Mouse (Mus musculus) hindbrain, embryonic 10.5 days (tissue): ENCODE measurements around the gene St3gal4. TPM values are rescaled to one million over a fixed set of nuclear protein-coding genes. Genes with fewer than 3 reads are reported as not detected.
"Not testable (repeated sequence)": the region's sequence is repeated elsewhere in the genome, so short reads cannot be mapped to it uniquely, and the experiment has no call there.

ENCODE experiments used
- DNase-seq: peaks from one replicate; pipeline ENCODE4 v3.0.0-alpha.2; 2017; ENCODE audit warnings: low spot score
- H3K27ac ChIP-seq: fragments of 300-500 bp; sonication (generic); 2 replicates; pipeline ENCODE4 v1.5.1; 2016; ENCODE audit warnings: mild to moderate bottlenecking, moderate library complexity
- H3K27me3 ChIP-seq: fragments of 300-500 bp; sonication (generic); 2 replicates; pipeline ENCODE4 v1.6.1; 2016; ENCODE audit warnings: mild to moderate bottlenecking; ENCODE audit not compliant: poor library complexity, insufficient read depth, severe bottlenecking
- H3K36me3 ChIP-seq: fragments of 300-500 bp; sonication (generic); 2 replicates; pipeline ENCODE4 v1.6.1; 2016; ENCODE audit warnings: mild to moderate bottlenecking, moderate library complexity
- H3K4me1 ChIP-seq: fragments of 300-500 bp; sonication (generic); replicated peaks from 2 replicates; pipeline ENCODE4 v1.6.1; 2016; ENCODE audit warnings: mild to moderate bottlenecking
- H3K4me3 ChIP-seq: fragments of 300-500 bp; sonication (generic); 2 replicates; pipeline ENCODE4 v1.5.1; 2016; ENCODE audit warnings: mild to moderate bottlenecking, moderate library complexity
- H3K9me3 ChIP-seq: fragments of 300-500 bp; sonication (generic); 2 replicates; pipeline ENCODE4 v1.6.1; 2016; ENCODE audit warnings: mild to moderate bottlenecking, moderate library complexity
- WGBS: fragments of 180-500 bp; shearing (Covaris S2); methylation state at CpG from one replicate; pipeline ENCODE4 v1.1.7; 2016; 5-methylcytosine and 5-hydroxymethylcytosine counted together
- polyA plus RNA-seq: library from polyadenylated mRNA; unstranded; fragments of >200 nt; fragmentation: Nextera tagmentation; extraction: Ambion mirVana; gene quantifications from 2 replicates; pipeline ENCODE4 v1.2.1, GENCODE M21; 2016

Gene St3gal4
- polyA plus RNA-seq, 1 experiment from 2014 or later = 10.3 TPM

DNA sequence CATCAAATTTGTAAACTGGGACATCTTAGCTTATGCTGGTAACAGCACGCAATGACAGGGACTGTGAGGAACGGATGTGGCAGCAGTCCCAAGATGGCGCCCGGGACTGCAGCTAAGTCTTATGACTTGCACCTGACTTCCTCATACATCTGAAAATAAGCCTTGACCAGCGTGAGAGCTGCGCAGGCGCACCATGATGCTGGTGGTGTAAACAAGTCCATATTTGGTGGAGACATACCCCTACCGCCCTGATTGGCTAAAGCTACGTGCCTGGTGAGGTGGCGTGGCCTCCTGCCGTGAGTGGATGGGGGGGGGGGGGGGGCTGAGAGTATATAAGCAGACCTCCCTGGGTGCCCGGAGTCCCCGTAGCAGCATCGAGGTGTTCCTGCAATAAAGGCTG, 28.2 kb upstream of the St3gal4 start:
- WGBS = 95% methylated on average over 14 of the region's 14 CpGs
- not testable (repeated sequence) for H3K4me1 ChIP-seq, H3K4me3 ChIP-seq, DNase-seq, H3K9me3 ChIP-seq, H3K36me3 ChIP-seq, H3K27ac ChIP-seq, H3K27me3 ChIP-seq

DNA sequence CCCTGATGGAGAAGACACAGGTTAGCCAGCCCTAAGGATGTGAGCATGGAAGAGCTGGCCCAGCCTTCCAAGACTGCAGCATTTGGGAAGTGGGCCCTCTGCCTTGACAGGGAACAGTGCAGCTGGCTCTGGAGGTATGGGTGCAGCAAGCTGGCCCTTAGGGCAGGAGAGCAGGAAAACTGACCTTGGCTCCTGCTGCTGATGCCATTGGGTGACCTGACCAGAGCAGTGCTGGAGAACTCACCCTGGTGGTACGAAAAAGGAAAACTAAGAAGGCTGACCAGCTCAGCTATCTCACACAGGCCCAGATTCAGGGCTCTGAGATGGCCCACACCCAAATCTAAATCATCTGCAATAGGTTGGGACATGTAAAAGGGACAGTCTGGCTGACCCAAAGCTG, 26.8 kb upstream of the St3gal4 start:
- H3K4me1 ChIP-seq = 0 out of 2 replicates have a peak, but pooled peaks cover 9% of the 10 kb centered on the region
- H3K27me3 ChIP-seq = no peaks in the 10 kb centered on the region
- H3K4me3 ChIP-seq = no peak overlapping the region
- no peak for DNase-seq
- no peak overlapping the region for H3K27ac ChIP-seq
- no peaks in the 10 kb centered on the region for H3K36me3 ChIP-seq
- no peaks in the 10 kb centered on the region for H3K9me3 ChIP-seq
- 76% methylated on average over 1 of the region's 1 CpGs for WGBS

DNA sequence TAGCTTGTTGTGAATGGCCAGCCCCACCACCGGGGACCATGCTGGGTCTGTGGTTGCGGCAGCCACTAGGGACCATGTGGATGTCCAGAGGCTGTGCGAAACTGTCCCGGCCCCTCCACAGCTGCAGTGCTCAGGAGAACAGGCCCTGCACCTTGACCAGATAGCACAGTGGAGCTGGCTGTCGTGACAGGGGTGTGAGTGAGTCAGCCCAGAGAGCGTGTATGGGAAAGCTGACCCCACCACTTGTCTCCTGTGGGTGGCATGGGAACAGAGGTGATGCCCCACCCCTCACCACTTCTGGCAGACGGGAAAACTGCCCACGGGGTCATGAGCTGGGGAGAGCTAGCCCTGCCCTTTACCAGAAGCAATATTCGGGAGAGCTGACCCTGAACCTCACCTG, 26.1 kb upstream of the St3gal4 start:
- H3K9me3 ChIP-seq = no peaks in the 10 kb centered on the region
- no peak overlapping the region for H3K4me3 ChIP-seq
- H3K4me1 ChIP-seq = 0 out of 2 replicates have a peak, but pooled peaks cover 9% of the 10 kb centered on the region
- H3K36me3 ChIP-seq = no peaks in the 10 kb centered on the region
- no peaks in the 10 kb centered on the region for H3K27me3 ChIP-seq
- no peak for DNase-seq
- H3K27ac ChIP-seq = no peak overlapping the region
- 88% methylated on average over 9 of the region's 9 CpGs for WGBS

DNA sequence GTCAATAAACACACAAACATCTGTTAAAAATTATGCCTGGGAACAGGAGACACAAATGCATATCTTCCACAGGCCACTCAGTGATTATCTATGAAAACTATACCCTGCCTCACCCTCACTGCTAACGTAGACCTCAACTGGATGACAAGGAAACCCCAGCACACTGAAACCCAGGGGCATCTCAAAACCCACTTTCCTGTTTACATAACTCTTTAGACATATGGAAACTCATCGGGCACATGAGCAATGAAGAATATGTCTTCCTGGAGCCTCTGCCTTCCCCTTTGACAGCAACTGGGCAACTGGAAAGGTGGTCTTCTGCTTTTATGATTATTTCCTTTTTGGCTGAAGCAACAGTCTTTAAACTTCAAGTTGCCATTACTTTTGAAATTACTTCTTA, 23.2 kb upstream of the St3gal4 start:
- 0 out of 2 replicates have a peak, but pooled peaks cover 9% of the 10 kb centered on the region for H3K4me1 ChIP-seq
- H3K27ac ChIP-seq = no peak overlapping the region
- H3K4me3 ChIP-seq = no peak overlapping the region
- H3K27me3 ChIP-seq = no peaks in the 10 kb centered on the region
- WGBS = 85% methylated on average over 2 of the region's 2 CpGs
- H3K36me3 ChIP-seq = no peaks in the 10 kb centered on the region
- no peak for DNase-seq
- no peaks in the 10 kb centered on the region for H3K9me3 ChIP-seq

DNA sequence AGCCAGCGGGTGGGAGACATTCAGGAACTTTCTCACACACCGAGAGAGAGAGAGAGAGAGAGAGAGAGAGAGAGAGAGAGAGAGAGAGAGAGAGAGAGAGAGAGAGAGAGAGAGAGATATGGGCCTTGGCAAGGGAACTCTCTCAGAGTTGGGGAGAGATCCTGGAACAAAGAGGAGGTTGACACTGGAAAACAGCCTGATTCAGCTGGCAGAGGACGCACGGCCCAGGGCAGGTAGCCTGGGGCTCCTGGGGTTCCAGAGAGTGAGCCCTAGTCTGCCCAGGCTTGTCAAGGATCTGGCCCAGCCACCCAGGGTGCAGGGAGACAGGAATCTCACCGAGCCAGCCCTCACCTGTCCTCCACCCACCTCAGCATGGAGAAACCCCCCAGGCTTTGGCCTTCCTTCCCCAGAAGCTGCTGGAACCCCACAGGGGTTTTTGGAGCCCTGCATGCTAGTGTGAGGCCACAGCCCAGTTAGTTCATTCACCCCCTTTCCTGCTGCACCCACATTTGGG, 20.2 kb upstream of the St3gal4 start:
- H3K27ac ChIP-seq = no peak overlapping the region
- H3K9me3 ChIP-seq = no peaks in the 10 kb centered on the region
- H3K4me3 ChIP-seq = no peak overlapping the region
- no peaks in the 10 kb centered on the region for H3K4me1 ChIP-seq
- DNase-seq = no peak
- 0 out of 2 replicates have a peak, but pooled peaks cover 9% of the 10 kb centered on the region for H3K36me3 ChIP-seq
- 79% methylated on average over 5 of the region's 5 CpGs for WGBS
- H3K27me3 ChIP-seq = no peaks in the 10 kb centered on the region

DNA sequence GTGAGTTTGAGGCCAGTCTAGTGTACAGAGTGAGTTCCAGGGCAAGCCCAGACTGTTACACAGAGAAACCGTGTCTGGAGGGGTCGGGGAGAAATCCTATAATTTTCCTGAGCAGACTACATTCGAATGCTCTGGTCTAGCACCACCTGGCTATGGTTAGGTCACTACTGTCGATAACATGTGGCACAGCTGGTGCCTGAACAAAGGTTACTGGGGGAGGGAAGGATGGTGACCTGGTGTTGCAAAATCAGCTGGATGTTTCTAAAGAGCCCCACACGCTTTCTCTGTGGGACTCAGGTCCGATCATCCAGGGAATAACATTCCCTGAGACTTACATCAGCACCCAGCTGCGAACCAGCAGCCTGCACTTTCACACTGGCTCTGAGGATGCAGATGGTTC, 19.0 kb upstream of the St3gal4 start:
- Histone ChIP-seq H3K27me3 (no peaks in the 10 kb centered on the region), H3K36me3 (0 out of 2 replicates have a peak, but pooled peaks cover 9% of the 10 kb centered on the region), H3K4me3 (no peak overlapping the region), H3K27ac (no peak overlapping the region), H3K9me3 (no peaks in the 10 kb centered on the region), H3K4me1 (no peaks in the 10 kb centered on the region)
- DNase-seq = no peak
- 77% methylated on average over 7 of the region's 7 CpGs for WGBS

DNA sequence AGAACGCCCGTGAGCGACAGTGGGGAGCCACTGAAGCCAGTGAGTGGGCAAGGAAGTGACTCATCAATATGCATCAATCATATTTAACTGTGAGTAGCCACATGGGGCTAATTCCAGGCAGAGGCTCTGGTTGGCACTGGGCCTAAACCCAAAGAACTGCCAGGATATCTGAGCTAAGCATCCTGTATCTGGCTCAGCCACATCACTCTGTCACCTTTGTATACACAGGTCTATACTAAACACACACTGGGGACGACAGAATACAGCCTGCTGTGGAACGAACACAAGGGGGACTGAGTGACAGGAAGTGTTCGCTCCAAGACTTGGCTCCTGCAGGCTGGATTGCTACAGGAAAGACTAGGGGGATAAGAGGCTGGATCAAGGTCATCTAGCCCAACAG, 16.5 kb upstream of the St3gal4 start:
- no peaks in the 10 kb centered on the region for H3K27me3 ChIP-seq
- no peak for DNase-seq
- no peaks in the 10 kb centered on the region for H3K9me3 ChIP-seq
- H3K36me3 ChIP-seq = 0 out of 2 replicates have a peak, but pooled peaks cover 9% of the 10 kb centered on the region
- H3K4me1 ChIP-seq = 0 out of 2 replicates have a peak, but pooled peaks cover 4% of the 10 kb centered on the region
- WGBS = 84% methylated on average over 6 of the region's 6 CpGs
- H3K27ac ChIP-seq = no peak overlapping the region
- no peak overlapping the region for H3K4me3 ChIP-seq

DNA sequence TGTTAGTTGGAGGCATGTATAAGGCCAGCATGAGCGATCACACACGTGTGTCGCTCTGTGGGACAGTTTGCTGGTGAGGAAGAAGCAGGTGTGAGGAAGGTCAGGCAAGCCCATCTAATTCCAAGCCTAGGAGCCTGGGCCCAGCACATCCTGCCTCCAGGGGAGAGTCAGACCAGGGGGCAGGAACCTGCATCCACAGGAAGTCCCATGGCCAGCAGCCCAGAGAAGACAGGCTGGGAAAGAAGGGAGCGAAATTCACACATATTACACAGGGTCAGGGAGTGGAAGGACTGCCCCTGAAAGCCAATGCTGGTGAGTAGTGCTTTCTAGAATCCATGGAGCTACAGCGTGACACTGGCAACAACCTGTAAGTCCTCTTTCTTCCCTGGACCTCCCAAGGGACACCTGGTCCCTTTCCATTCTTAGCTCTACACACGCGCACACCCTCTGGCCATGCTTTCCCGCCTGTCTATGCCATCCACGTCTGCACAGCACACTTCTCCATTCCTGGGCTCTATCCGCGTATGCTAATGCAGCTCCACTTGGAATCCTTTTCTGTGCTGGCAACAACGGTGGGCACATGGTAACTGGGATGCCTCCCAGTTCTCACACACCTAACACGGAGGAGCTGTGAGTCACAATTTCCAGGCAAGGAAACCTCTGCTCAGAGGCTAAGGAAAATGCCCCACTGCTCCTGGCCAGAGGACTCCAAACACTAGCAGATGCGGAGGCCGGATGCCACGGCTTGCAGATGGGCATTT, 12.7 kb upstream of the St3gal4 start:
- no peak for DNase-seq
- no peaks in the 10 kb centered on the region for H3K27me3 ChIP-seq
- peaks cover 36% of the 10 kb centered on the region for H3K36me3 ChIP-seq
- no peak overlapping the region for H3K4me3 ChIP-seq
- H3K4me1 ChIP-seq = 0 out of 2 replicates have a peak, but pooled peaks cover 4% of the 10 kb centered on the region
- no peak overlapping the region for H3K27ac ChIP-seq
- H3K9me3 ChIP-seq = no peaks in the 10 kb centered on the region
- WGBS = 91% methylated on average over 16 of the region's 16 CpGs

DNA sequence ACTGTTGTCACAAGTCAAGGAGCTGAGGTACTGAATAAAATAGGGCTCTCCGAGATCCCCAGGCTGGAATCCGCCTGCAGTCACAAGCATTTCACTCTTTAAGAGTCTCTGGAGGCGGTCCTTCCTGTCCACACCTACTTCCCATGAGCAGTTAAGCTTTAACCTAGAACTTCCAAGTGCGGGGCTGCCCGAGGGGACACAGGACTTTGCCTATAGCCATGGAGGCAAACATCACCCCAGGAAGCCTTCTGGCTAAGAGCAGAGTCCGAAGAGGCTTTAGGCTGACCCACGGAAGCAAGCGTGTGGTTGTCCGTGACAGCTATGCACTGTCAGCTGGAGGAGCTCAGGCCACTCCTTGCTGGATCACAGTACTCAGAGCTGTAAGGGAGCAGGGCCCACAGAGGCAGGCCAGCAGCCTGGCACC, 9.9 kb upstream of the St3gal4 start:
- DNase-seq = no peak

DNA sequence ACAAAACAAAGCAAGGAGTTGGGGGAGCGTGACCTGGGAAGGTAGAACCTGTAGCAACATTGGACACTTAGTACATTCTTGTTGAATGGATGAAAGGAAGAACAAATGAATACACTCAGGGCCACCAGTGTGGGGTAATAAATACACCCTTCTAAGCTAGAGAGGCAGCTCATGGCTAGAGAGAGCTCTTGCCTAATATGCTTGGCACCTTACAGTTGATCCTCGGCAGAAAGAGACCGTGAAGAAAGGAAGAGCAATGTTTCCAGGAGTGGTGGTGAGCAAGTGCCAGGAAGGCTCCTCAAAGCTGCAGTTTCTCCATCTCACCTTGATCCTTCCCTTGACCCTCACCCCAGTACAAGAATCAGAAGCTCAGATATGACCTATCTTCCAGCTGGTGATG, 9.5 kb upstream of the St3gal4 start:
- no peak overlapping the region for H3K4me3 ChIP-seq
- WGBS = 94% methylated on average over 3 of the region's 3 CpGs
- H3K9me3 ChIP-seq = no peaks in the 10 kb centered on the region
- H3K4me1 ChIP-seq = 0 out of 2 replicates have a peak, but pooled peaks cover 5% of the 10 kb centered on the region
- no peaks in the 10 kb centered on the region for H3K27me3 ChIP-seq
- no peak for DNase-seq
- peaks cover 56% of the 10 kb centered on the region for H3K36me3 ChIP-seq
- H3K27ac ChIP-seq = no peak overlapping the region

More for the DNA sequence above, 9.9 kb upstream of the St3gal4 start:
- WGBS = 88% methylated on average over 9 of the region's 9 CpGs
- 0 out of 2 replicates have a peak, but pooled peaks cover 4% of the 10 kb centered on the region for H3K4me1 ChIP-seq
- H3K27ac ChIP-seq = no peak overlapping the region
- H3K36me3 ChIP-seq = peaks cover 52% of the 10 kb centered on the region
- H3K4me3 ChIP-seq = no peak overlapping the region
- H3K27me3 ChIP-seq = no peaks in the 10 kb centered on the region
- H3K9me3 ChIP-seq = no peaks in the 10 kb centered on the region

DNA sequence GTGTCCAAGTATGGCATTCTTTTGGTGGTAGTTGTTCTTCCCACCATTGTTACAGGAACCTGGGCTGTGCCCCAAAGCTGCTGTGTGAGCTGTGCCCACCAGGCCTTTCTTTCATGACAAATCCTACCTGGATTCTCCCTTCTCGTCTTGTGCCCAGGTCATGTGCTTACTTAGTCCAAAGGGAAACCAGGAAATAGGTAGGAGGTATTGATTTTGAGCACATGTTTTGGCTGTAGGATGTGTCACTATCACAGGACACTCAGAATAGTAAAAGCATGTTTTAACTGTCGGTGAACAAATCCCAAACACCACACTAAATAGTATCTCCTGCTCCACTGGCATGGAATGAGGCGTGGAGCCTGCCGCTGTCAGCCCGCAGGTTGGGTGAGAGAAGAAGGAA, 8.5 kb upstream of the St3gal4 start:
- 93% methylated on average over 5 of the region's 5 CpGs for WGBS
- H3K27ac ChIP-seq = no peak overlapping the region
- H3K4me1 ChIP-seq = peaks cover 14% of the 10 kb centered on the region; the same call in 1 of the 2 replicates
- DNase-seq = no peak
- H3K4me3 ChIP-seq = no peak overlapping the region
- H3K9me3 ChIP-seq = no peaks in the 10 kb centered on the region
- no peaks in the 10 kb centered on the region for H3K27me3 ChIP-seq
- peaks cover 66% of the 10 kb centered on the region for H3K36me3 ChIP-seq

DNA sequence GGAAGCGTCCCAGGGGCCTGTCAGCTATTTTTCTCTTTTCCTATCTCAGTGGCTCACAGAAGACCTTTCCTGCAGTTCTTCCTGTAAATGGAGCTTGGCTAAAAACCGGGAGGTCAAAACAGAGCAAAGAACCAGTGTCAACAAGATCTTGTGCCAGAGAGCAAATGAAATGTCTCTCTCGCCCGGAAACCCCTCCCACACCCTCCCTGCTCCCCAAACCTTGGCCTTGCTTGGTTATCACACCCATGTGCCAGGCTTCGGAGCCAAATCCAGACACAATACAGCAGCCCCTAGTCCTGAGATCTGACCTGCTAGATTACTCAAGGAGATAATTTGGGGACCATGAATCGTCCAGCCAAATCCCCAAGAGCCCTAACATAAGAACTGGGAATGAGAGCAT, 8.1 kb upstream of the St3gal4 start:
- no peaks in the 10 kb centered on the region for H3K27me3 ChIP-seq
- H3K4me3 ChIP-seq = no peak overlapping the region
- H3K27ac ChIP-seq = no peak overlapping the region
- H3K36me3 ChIP-seq = peaks cover 70% of the 10 kb centered on the region
- H3K4me1 ChIP-seq = peaks cover 14% of the 10 kb centered on the region; the same call in 1 of the 2 replicates
- WGBS = 84% methylated on average over 6 of the region's 6 CpGs
- DNase-seq = no peak
- H3K9me3 ChIP-seq = no peaks in the 10 kb centered on the region

DNA sequence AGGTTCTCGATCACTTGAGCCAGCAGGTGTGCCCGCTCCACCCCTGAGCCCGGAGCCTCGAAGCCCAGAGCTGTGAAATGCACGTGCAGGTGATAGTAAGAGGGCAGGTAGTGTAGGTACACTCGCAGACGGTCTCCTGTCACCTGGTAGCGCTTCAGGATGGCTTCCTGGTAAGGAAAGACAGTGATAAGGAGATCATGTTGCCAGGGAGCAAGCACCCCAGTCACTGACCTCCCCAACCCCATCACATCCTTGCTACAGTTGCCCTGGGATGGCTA, 5.5 kb upstream of the St3gal4 start:
- Histone ChIP-seq H3K36me3 (peaks cover 87% of the 10 kb centered on the region), H3K9me3 (no peaks in the 10 kb centered on the region), H3K27ac (no peak overlapping the region), H3K4me3 (no peak overlapping the region), H3K27me3 (no peaks in the 10 kb centered on the region), H3K4me1 (peaks cover 10% of the 10 kb centered on the region; the same call in 1 of the 2 replicates)
- DNase-seq = no peak
- 90% methylated on average over 8 of the region's 8 CpGs for WGBS
